Mouse (Mus musculus) stomach, postnatal 0 days (tissue): Measurements from ENCODE around the gene Phactr1. TPM values are rescaled to one million over a fixed set of nuclear protein-coding genes. Genes with fewer than 3 reads are reported as not detected.

Experiments
- ATAC-seq: fragments of 200-750 bp; cut with Nextera tagmentation; 2 replicates; pipeline ENCODE4 v1.8.0; 2017; ENCODE audit not compliant: low FRiP score, low TSS enrichment
- DNase-seq: peaks from one replicate; pipeline ENCODE4 v3.0.0-alpha.2; 2016; ENCODE audit warnings: low spot score
- H3K27ac ChIP-seq: fragments of 300-500 bp; sonication (generic); replicated peaks from 2 replicates; pipeline ENCODE4 v1.5.1; 2014; ENCODE audit warnings: mild to moderate bottlenecking, control low read depth
- H3K27me3 ChIP-seq: fragments of 300-500 bp; sonication (generic); 2 replicates; pipeline ENCODE4 v1.6.1; 2014; ENCODE audit warnings: low read length; ENCODE audit not compliant: control insufficient read depth, insufficient read depth
- H3K36me3 ChIP-seq: fragments of 300-500 bp; sonication (generic); 2 replicates; pipeline ENCODE4 v1.6.1; 2014; ENCODE audit warnings: low read length, mixed read lengths; ENCODE audit not compliant: control insufficient read depth, insufficient read depth
- H3K4me1 ChIP-seq: fragments of 300-500 bp; sonication (generic); replicated peaks from 2 replicates; pipeline ENCODE4 v1.6.1; 2014; ENCODE audit warnings: antibody characterized with exemption; ENCODE audit not compliant: control insufficient read depth, insufficient read depth
- H3K4me2 ChIP-seq: fragments of 300-500 bp; sonication (generic); replicated peaks from 2 replicates; pipeline ENCODE4 v1.6.1; 2014; ENCODE audit warnings: low read depth, mild to moderate bottlenecking, control low read depth, moderate library complexity
- H3K4me3 ChIP-seq: fragments of 300-500 bp; sonication (generic); 2 replicates; pipeline ENCODE4 v1.5.1; 2014; ENCODE audit warnings: low read depth, low read length, control low read depth
- H3K9ac ChIP-seq: fragments of 300-500 bp; sonication (generic); 2 replicates; pipeline ENCODE4 v1.6.1; 2014; ENCODE audit warnings: mild to moderate bottlenecking, low read length, control low read depth, mixed read lengths
- H3K9me3 ChIP-seq: fragments of 300-500 bp; sonication (generic); 2 replicates; pipeline ENCODE4 v1.6.1; 2016; ENCODE audit warnings: low read length; ENCODE audit not compliant: control insufficient read depth
- CTCF ChIP-seq: IDR thresholded peaks from 2 replicates; pipeline ENCODE4 v1.5.1; 2016; ENCODE audit warnings: antibody characterized with exemption, low read depth, mild to moderate bottlenecking, moderate library complexity
- EP300 ChIP-seq: optimal IDR thresholded peaks from 2 replicates; pipeline ENCODE3; 2016; ENCODE audit warnings: antibody characterized with exemption
- WGBS: fragments of 180-500 bp; shearing (Covaris S2); extraction: QIAGEN DNeasy Blood & Tissue Kit; methylation state at CpG from one replicate; pipeline ENCODE4 v1.1.7; 2014; 5-methylcytosine and 5-hydroxymethylcytosine counted together
- polyA plus RNA-seq: library from polyadenylated mRNA; unstranded; fragments of >200 nt; fragmentation: Nextera tagmentation; extraction: Ambion mirVana; gene quantifications from 2 replicates; pipeline ENCODE4 v1.2.1, GENCODE M21; 2015

Gene Phactr1
- polyA plus RNA-seq, 1 experiment from 2014 or later = 5.6 TPM

DNA sequence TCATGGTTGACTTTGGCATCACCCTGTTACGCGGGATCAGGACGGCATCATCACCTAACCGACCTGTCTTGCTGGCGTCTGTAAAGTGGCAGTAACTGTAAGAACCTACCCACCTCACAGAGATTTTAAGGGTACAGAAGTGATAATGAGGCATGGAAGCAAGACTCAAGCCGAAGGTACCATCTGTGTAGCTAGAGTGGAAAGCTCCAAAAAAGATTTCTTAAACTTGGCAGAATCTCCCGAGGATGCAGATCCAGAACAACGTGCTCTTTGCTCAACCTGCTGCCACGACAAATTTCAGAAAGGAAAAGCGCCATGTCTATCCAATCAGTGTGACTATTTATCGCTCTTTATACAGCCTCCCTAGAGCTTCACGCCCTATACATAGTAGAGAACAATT lies 214.2 kb downstream of the Phactr1 start:
- Histone ChIP-seq H3K9ac (no peak overlapping the region), H3K27me3 (no peaks in the 10 kb centered on the region), H3K4me1 (no peaks in the 10 kb centered on the region), H3K4me3 (no peak overlapping the region), H3K36me3 (no peaks in the 10 kb centered on the region), H3K4me2 (no peak overlapping the region), H3K27ac (no peak overlapping the region), H3K9me3 (no peaks in the 10 kb centered on the region)
- TF ChIP-seq CTCF (no peak), EP300 (no peak)
- no peak for DNase-seq
- no peak for ATAC-seq
- 93% methylated on average over 12 of the region's 12 CpGs for WGBS

DNA sequence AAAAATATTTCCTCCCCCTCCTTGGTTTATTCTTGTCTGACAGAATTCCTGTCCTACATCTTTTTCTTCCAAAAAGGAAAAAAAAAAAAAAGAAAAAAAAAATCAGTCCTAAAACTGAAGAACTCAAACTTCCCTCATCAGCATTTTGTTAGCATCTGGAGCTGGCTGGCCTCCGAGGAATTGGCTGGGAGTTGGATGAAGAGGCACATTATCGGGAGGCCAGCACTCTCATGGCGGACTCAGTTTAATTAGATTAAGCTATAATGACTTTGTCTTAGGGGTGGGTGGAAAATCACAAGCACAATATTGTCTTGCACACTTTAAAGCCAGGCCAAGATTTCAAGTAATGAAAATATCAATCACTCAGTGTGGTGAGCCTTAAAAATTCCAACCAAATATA lies 215.6 kb downstream of the Phactr1 start:
- H3K4me3 ChIP-seq = no peak overlapping the region
- H3K27me3 ChIP-seq = no peaks in the 10 kb centered on the region
- DNase-seq (no peak), ATAC-seq (no peak)
- TF ChIP-seq CTCF = no peak
- no peak for TF ChIP-seq EP300
- H3K27ac ChIP-seq = no peak overlapping the region
- H3K36me3 ChIP-seq = no peaks in the 10 kb centered on the region
- H3K9ac ChIP-seq = no peak overlapping the region
- WGBS = 50% methylated on average over 3 of the region's 3 CpGs
- no peaks in the 10 kb centered on the region for H3K4me1 ChIP-seq
- H3K9me3 ChIP-seq = no peaks in the 10 kb centered on the region
- H3K4me2 ChIP-seq = no peak overlapping the region

DNA sequence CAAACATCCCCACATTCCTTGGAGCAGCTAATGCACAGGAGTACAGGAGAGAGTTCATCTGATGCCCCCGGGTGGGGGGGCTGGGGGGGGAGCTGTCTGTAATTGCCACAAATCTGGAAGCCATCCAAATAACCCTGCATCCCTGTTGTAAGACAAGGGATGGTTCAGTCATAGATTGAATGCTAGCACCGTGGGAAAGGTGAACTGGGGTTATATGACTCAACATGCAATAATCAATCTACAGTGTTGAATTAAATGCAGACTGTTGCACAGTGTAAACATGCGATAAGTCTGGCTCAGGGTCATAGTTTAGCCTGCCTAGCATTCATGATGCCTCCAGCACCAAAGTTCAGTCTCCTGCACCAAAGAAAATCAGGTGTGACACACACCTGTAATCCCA lies 219.2 kb downstream of the Phactr1 start:
- Histone ChIP-seq H3K4me2 (no peak overlapping the region), H3K9me3 (no peaks in the 10 kb centered on the region), H3K27ac (no peak overlapping the region), H3K4me3 (no peak overlapping the region), H3K4me1 (no peaks in the 10 kb centered on the region), H3K36me3 (no peaks in the 10 kb centered on the region), H3K27me3 (no peaks in the 10 kb centered on the region), H3K9ac (no peak overlapping the region)
- TF ChIP-seq CTCF (no peak), EP300 (no peak)
- ATAC-seq (peak; percentile 85), DNase-seq (peak; percentile 18)
- WGBS = 23% methylated on average over 3 of the region's 3 CpGs

DNA sequence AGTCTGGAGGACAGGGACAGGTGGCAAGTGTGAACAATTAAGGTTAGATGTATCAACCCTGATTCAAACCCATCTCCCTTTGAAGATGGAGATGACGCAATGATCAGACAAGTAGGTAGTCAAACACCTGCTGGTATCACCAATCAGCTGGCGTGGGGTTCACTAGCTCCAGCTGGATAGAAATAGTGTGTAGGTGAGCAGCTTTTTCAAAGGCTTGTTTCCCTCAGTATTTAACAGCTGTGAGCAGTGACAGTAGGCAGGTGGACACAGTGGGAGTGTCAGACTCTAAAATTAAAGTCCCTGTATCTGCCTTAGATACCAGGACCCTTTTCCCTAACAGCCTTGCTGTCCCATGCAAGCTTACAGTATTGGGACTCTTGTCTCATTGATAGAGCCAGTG lies 221.4 kb downstream of the Phactr1 start:
- Histone ChIP-seq H3K4me1 (no peaks in the 10 kb centered on the region), H3K4me3 (no peak overlapping the region), H3K9ac (no peak overlapping the region), H3K4me2 (no peak overlapping the region), H3K27me3 (no peaks in the 10 kb centered on the region), H3K27ac (no peak overlapping the region), H3K36me3 (no peaks in the 10 kb centered on the region), H3K9me3 (no peaks in the 10 kb centered on the region)
- ATAC-seq (no peak), DNase-seq (no peak)
- TF ChIP-seq CTCF = no peak
- no peak for TF ChIP-seq EP300
- 87% methylated on average over 2 of the region's 2 CpGs for WGBS

DNA sequence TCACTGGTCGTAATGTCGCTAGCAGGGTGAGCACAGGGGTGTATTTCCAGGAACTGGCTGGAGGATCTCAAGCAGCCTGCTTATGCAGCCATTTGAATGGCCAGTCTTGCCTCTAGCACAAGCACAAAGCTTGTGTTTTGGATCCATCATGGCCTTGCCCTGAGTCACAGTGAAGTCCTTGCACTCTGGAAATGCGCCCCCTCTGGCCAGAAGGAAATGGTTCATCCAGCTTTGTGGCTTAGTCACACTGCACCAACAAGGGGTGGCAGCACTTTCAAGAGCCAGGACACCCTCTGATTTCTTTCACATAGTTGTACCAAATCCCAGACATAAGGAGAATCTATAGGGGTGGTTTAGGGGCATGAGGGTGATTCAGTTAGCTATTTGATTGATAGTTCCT lies 222.4 kb downstream of the Phactr1 start:
- no peak for TF ChIP-seq EP300
- TF ChIP-seq CTCF = peak; percentile 46
- Histone ChIP-seq H3K4me2 (no peak overlapping the region), H3K9ac (no peak overlapping the region), H3K27me3 (no peaks in the 10 kb centered on the region), H3K4me3 (no peak overlapping the region), H3K36me3 (no peaks in the 10 kb centered on the region), H3K9me3 (no peaks in the 10 kb centered on the region), H3K27ac (no peak overlapping the region), H3K4me1 (no peaks in the 10 kb centered on the region)
- DNase-seq = no peak
- ATAC-seq = no peak
- 73% methylated on average over 3 of the region's 3 CpGs for WGBS

DNA sequence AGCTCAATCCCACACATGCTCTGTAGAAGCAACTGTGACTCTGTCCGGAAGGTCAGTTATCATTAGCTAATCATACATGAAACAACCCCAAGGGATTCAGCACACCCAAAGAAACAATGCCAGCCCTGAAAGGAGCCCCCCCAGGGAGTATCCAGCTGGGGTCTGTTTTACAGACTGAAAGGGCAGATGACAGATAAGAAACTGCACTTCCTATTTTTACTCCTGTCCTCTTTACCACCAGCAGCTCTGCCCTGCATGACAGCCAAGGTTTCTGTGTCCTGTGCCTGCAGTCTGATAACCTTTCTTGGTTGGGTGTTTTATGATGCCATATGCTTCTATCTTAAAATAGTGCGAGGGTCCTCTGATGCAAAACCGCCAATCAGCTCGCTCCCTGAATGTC lies 225.4 kb downstream of the Phactr1 start:
- Histone ChIP-seq H3K27me3 (no peaks in the 10 kb centered on the region), H3K27ac (no peak overlapping the region), H3K4me3 (no peak overlapping the region), H3K9ac (no peak overlapping the region), H3K9me3 (no peaks in the 10 kb centered on the region), H3K36me3 (no peaks in the 10 kb centered on the region), H3K4me2 (no peak overlapping the region), H3K4me1 (no peaks in the 10 kb centered on the region)
- TF ChIP-seq EP300 = no peak
- TF ChIP-seq CTCF = no peak
- no peak for DNase-seq
- WGBS = 83% methylated on average over 4 of the region's 4 CpGs
- ATAC-seq = no peak
